Mouse (Mus musculus): ENCODE measurements around the gene Rab20. TPM values are rescaled to one million over a fixed set of nuclear protein-coding genes. Genes with fewer than 3 reads are reported as not detected.
"Not testable (repeated sequence)": the region's sequence is repeated elsewhere in the genome, so short reads cannot be mapped to it uniquely, and the experiment has no call there.

Rab20 gene
- polyA plus RNA-seq, 1 experiment from 2014 or later, result 1.5 TPM

DNA sequence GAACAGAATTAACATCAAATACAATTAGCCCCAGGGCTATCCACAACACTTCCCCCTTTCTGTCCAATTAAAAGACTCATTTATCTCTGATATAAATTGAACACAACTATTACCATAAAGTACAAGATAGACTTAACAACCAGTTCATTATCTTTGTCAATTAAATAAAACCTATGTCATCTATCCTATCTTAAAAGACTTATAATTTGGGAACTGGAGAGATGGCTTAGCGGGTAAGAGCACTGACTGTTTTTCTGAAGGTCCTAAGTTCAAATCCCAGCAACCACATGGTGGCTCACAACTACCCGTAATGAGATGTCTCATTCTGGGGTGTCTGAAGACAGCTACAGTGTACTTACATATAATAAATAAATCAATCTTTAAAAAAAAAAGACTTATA, 13.8 kb upstream of the Rab20 start:
- not testable (repeated sequence) for H3K27ac ChIP-seq (ENCODE audit: low read depth, low read length); H3K4me1 ChIP-seq (ENCODE audit: control insufficient read depth, insufficient read depth, low read length); H3K9me3 ChIP-seq (ENCODE audit: control insufficient read depth, low read length); H3K36me3 ChIP-seq (ENCODE audit: control insufficient read depth, insufficient read depth, low read length); H3K9ac ChIP-seq (ENCODE audit: low read length); H3K4me2 ChIP-seq (ENCODE audit: low read depth); DNase-seq (ENCODE audit: low spot score); ATAC-seq (ENCODE audit: insufficient read depth, low FRiP score, low TSS enrichment); H3K4me3 ChIP-seq (ENCODE audit: low read depth, low read length); H3K27me3 ChIP-seq (ENCODE audit: control insufficient read depth, insufficient read depth, low read length)
- 88% methylated on average over 2 of the region's 2 CpGs for WGBS

DNA sequence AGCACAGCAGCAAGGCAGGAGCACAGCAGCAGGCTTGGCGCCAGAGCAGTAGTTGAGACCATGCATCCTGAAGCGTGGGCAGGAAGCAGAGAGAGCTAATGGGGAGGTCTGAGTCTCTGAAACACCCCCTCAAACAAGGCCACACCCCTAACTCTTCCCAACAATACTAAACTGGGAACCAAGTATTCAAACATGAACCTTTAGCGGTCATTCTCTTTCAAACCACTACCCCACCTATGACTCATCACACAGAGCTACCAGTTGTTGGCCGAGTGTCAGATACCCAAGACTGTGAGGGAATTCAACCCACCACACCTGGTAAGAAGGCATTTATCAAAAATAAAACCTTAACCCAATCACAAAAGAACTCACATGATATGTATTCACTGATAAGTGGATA, 8.7 kb upstream of the Rab20 start:
- H3K4me1 ChIP-seq (ENCODE audit: control insufficient read depth, insufficient read depth, low read length), result no peaks in the 10 kb centered on the region
- no peaks in the 10 kb centered on the region for H3K36me3 ChIP-seq (ENCODE audit: control insufficient read depth, insufficient read depth, low read length)
- no peak overlapping the region for H3K4me2 ChIP-seq (ENCODE audit: low read depth)
- no peaks in the 10 kb centered on the region for H3K9me3 ChIP-seq (ENCODE audit: control insufficient read depth, low read length)
- 80% methylated on average over 4 of the region's 4 CpGs for WGBS
- H3K4me3 ChIP-seq (ENCODE audit: low read depth, low read length), result no peak overlapping the region
- ATAC-seq (ENCODE audit: insufficient read depth, low FRiP score, low TSS enrichment) (no peak), DNase-seq (ENCODE audit: low spot score) (no peak)
- H3K27me3 ChIP-seq (ENCODE audit: control insufficient read depth, insufficient read depth, low read length), result no peaks in the 10 kb centered on the region
- H3K27ac ChIP-seq (ENCODE audit: low read depth, low read length), result no peak overlapping the region
- H3K9ac ChIP-seq (ENCODE audit: low read length), result no peak overlapping the region

DNA sequence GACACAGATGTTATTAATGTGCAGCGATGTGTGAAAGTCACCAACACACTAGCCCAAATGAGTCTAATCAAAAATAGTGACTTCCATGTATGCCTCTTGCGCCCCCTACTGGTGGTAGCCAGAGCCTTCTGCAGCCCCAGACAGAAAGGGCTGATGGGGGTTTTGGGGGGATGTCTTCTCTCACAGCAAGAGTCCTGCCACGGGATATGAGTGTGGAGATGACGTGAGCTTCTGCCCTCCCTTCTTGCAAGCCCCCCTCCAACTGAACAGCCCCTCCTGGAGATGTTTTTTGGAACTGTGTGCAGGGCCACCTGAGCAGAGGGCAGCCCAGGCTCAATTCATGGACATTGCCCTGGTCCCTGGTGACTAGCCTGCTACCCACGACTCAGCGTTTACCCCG, 7.6 kb upstream of the Rab20 start:
- ATAC-seq (ENCODE audit: insufficient read depth, low FRiP score, low TSS enrichment), result no peak
- 25% methylated on average over 7 of the region's 7 CpGs for WGBS
- Histone ChIP-seq H3K4me2 (ENCODE audit: low read depth) (no peak overlapping the region), H3K27ac (ENCODE audit: low read depth, low read length) (no peak overlapping the region), H3K9ac (ENCODE audit: low read length) (no peak overlapping the region), H3K4me1 (ENCODE audit: control insufficient read depth, insufficient read depth, low read length) (no peaks in the 10 kb centered on the region), H3K36me3 (ENCODE audit: control insufficient read depth, insufficient read depth, low read length) (no peaks in the 10 kb centered on the region), H3K27me3 (ENCODE audit: control insufficient read depth, insufficient read depth, low read length) (peaks cover 5% of the 10 kb centered on the region; the same call in 1 of the 2 replicates), H3K4me3 (ENCODE audit: low read depth, low read length) (no peak overlapping the region), H3K9me3 (ENCODE audit: control insufficient read depth, low read length) (no peaks in the 10 kb centered on the region)
- peak; percentile 71 for DNase-seq (ENCODE audit: low spot score)

DNA sequence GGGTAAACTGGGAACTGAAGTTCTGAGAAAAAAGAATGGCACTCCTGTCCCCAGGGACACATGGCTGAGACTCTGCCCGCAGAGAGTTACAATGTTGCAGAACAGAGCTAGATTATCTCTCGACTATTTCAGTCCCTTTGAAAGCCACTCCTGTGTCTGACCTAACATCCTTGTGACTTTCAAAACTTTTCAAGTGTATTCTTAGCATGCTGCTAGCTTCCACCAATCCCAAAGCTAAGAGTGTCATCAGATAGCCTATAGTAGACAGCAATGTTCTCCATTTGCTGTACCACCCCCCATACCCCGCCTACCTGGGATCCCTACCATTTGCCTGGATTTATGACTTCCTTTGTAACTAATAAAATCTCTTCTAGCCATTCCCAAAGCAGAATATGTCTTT, 4.0 kb upstream of the Rab20 start:
- Histone ChIP-seq H3K9ac (ENCODE audit: low read length) (no peak overlapping the region), H3K4me2 (ENCODE audit: low read depth) (no peak overlapping the region), H3K9me3 (ENCODE audit: control insufficient read depth, low read length) (no peaks in the 10 kb centered on the region), H3K27ac (ENCODE audit: low read depth, low read length) (no peak overlapping the region), H3K36me3 (ENCODE audit: control insufficient read depth, insufficient read depth, low read length) (no peaks in the 10 kb centered on the region), H3K4me1 (ENCODE audit: control insufficient read depth, insufficient read depth, low read length) (peaks cover 10% of the 10 kb centered on the region; the same call in 1 of the 2 replicates), H3K4me3 (ENCODE audit: low read depth, low read length) (no peak overlapping the region), H3K27me3 (ENCODE audit: control insufficient read depth, insufficient read depth, low read length) (peaks cover 34% of the 10 kb centered on the region)
- WGBS, result 70% methylated on average over 3 of the region's 3 CpGs
- DNase-seq (ENCODE audit: low spot score), result no peak
- no peak for ATAC-seq (ENCODE audit: insufficient read depth, low FRiP score, low TSS enrichment)

DNA sequence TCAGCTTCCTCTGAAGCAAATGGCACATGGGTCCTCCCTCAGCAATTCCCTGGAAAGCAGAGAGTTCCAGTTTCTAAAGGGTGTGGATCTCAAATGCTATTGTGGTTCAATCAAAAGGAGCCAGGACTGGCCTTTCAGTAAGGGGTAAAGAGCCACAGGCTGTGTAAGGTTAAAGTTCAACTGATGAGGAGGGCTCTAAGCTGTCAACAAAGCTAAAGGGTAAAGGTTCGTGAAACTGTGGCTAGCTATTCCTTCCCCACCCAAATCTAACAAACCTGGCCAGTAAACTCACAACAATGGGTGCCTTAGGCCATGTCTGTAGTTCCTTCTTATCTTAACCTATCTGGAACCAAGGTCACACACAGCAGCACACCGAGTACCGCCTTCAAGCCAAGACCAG, 3.4 kb upstream of the Rab20 start:
- H3K27ac ChIP-seq (ENCODE audit: low read depth, low read length), result no peak overlapping the region
- WGBS, result 53% methylated on average over 3 of the region's 3 CpGs
- peaks cover 11% of the 10 kb centered on the region; the same call in 1 of the 2 replicates for H3K4me1 ChIP-seq (ENCODE audit: control insufficient read depth, insufficient read depth, low read length)
- H3K27me3 ChIP-seq (ENCODE audit: control insufficient read depth, insufficient read depth, low read length), result peaks cover 41% of the 10 kb centered on the region
- H3K36me3 ChIP-seq (ENCODE audit: control insufficient read depth, insufficient read depth, low read length), result no peaks in the 10 kb centered on the region
- H3K4me3 ChIP-seq (ENCODE audit: low read depth, low read length), result no peak overlapping the region
- no peak overlapping the region for H3K9ac ChIP-seq (ENCODE audit: low read length)
- no peak overlapping the region for H3K4me2 ChIP-seq (ENCODE audit: low read depth)
- DNase-seq (ENCODE audit: low spot score) (no peak), ATAC-seq (ENCODE audit: insufficient read depth, low FRiP score, low TSS enrichment) (no peak)
- no peaks in the 10 kb centered on the region for H3K9me3 ChIP-seq (ENCODE audit: control insufficient read depth, low read length)

DNA sequence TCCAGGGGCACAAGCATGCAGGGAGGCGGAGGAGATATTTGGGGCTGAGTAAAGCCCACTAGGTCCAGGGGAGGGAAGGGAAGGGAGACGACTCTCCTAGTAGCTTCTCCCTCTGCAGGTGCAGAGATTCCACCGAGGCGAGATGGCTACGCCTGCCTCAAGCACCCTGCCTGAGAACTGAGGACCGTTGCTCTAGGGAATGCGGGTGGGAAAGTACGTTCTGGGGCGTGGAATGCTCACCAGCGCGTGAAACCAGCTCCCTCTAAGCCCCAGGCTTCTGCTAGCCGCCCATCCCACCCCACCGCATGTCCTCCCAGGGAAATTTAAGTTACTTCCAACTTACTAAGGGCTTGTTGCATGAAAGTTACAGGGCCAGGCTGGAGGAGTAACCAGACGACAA, 1.1 kb upstream of the Rab20 start:
- Histone ChIP-seq H3K9ac (ENCODE audit: low read length) (no peak overlapping the region), H3K36me3 (ENCODE audit: control insufficient read depth, insufficient read depth, low read length) (no peaks in the 10 kb centered on the region), H3K27me3 (ENCODE audit: control insufficient read depth, insufficient read depth, low read length) (peaks cover 60% of the 10 kb centered on the region), H3K9me3 (ENCODE audit: control insufficient read depth, low read length) (no peaks in the 10 kb centered on the region), H3K4me1 (ENCODE audit: control insufficient read depth, insufficient read depth, low read length) (peaks cover 11% of the 10 kb centered on the region; the same call in 1 of the 2 replicates), H3K27ac (ENCODE audit: low read depth, low read length) (no peak overlapping the region), H3K4me2 (ENCODE audit: low read depth) (no peak overlapping the region), H3K4me3 (ENCODE audit: low read depth, low read length) (no peak overlapping the region)
- no peak for DNase-seq (ENCODE audit: low spot score)
- WGBS, result 4% methylated on average over 14 of the region's 14 CpGs
- no peak for ATAC-seq (ENCODE audit: insufficient read depth, low FRiP score, low TSS enrichment)

DNA sequence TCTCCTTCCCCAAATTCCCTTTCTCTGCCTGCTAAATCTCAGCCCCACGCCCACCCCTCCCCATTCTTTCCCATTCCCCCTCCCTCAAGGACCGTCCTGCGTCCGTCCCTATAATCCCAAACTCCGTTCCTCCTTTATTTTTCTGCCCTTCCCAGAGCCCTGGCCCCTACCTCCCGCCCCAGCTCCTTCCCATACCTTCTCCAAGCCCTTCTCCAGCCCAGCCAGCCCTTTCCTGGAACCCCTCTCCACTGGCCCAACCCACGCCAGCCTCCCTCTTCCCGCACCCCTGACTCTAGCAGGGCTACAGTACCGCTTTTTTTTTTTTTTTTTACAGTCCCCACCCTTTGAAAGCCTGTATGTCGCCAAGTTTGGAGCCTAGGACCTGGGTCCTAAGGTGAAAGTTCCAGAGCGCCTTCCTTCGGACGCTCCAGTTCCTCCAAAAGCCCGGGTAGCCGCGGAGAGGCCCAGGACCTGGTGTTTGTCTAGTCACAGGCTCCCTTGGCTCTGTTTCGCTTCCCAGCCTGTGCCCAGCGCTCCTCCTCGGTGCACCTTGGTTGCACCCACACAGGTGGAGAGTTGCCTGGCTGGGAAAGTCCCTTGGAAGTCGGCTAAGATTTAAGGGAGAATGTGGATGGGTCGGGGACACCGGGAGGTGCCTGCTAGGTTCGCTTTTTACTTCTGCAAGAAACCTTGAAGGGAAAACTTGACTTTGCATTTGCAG, 457 bp upstream of the Rab20 start:
- Histone ChIP-seq H3K36me3 (ENCODE audit: control insufficient read depth, insufficient read depth, low read length) (no peaks in the 10 kb centered on the region), H3K9ac (ENCODE audit: low read length) (no peak overlapping the region), H3K4me2 (ENCODE audit: low read depth) (peak overlapping the region; percentile 94), H3K4me3 (ENCODE audit: low read depth, low read length) (peak overlapping the region; percentile 39), H3K4me1 (ENCODE audit: control insufficient read depth, insufficient read depth, low read length) (peaks cover 11% of the 10 kb centered on the region; the same call in 1 of the 2 replicates), H3K27me3 (ENCODE audit: control insufficient read depth, insufficient read depth, low read length) (peaks cover 63% of the 10 kb centered on the region), H3K9me3 (ENCODE audit: control insufficient read depth, low read length) (no peaks in the 10 kb centered on the region), H3K27ac (ENCODE audit: low read depth, low read length) (no peak overlapping the region)
- 2% methylated on average over 22 of the region's 23 CpGs for WGBS
- no peak for DNase-seq (ENCODE audit: low spot score)
- ATAC-seq (ENCODE audit: insufficient read depth, low FRiP score, low TSS enrichment), result 0 out of 2 replicates have a peak, but pooled peaks have one; percentile 23

DNA sequence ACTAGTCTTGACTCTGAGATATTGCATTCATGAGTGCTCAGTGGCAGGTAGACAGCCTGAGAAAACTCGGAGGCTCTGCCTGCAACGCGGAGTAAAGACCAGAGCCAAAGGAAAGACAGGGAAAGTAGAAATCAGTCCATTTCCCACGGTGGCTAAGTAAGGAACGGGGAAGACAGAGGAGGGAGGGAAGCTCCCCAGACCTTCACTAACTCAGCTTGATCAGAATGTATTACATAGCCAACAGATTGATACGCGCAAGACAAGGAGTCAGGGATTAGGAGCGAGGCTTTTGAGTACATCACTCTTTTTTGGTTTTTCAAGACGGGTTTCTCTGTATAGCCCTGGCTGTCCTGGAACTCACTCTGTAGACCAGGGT, 1.3 kb downstream of the Rab20 start:
- DNase-seq (ENCODE audit: low spot score), result no peak
- no peaks in the 10 kb centered on the region for H3K36me3 ChIP-seq (ENCODE audit: control insufficient read depth, insufficient read depth, low read length)
- no peak overlapping the region for H3K4me3 ChIP-seq (ENCODE audit: low read depth, low read length)
- 6% methylated on average over 9 of the region's 9 CpGs for WGBS
- H3K4me1 ChIP-seq (ENCODE audit: control insufficient read depth, insufficient read depth, low read length), result peaks cover 11% of the 10 kb centered on the region; the same call in 1 of the 2 replicates
- no peaks in the 10 kb centered on the region for H3K9me3 ChIP-seq (ENCODE audit: control insufficient read depth, low read length)
- peaks cover 63% of the 10 kb centered on the region for H3K27me3 ChIP-seq (ENCODE audit: control insufficient read depth, insufficient read depth, low read length)
- H3K27ac ChIP-seq (ENCODE audit: low read depth, low read length), result no peak overlapping the region
- no peak overlapping the region for H3K9ac ChIP-seq (ENCODE audit: low read length)
- H3K4me2 ChIP-seq (ENCODE audit: low read depth), result peak overlapping the region; percentile 5; the same call in 1 of the 2 replicates
- no peak for ATAC-seq (ENCODE audit: insufficient read depth, low FRiP score, low TSS enrichment)
